Mouse (Mus musculus) cerebellum, adult 2 months (tissue): ENCODE measurements at regions not wholly inside any gene's neighbourhood (a gene's known extent, or its start where the extent isn't known, plus 50 kb on each side); places are given as distances from the start of the nearest gene placed in this dataset.
A peak's percentile ranks its signal among the peaks of the same experiment; 100 is the strongest.
"Not testable (repeated sequence)": the region's sequence is repeated elsewhere in the genome, so short reads cannot be mapped to it uniquely, and the experiment has no call there.

Source experiments
- DNase-seq, 2 experiments: peaks; one replicate each; pipeline ENCODE4 v3.0.0; 2021
- H3K27ac ChIP-seq: fragments of 200-500 bp; 2 replicates; pipeline ENCODE4 v1.5.1; 2012; ENCODE audit warnings: low read length, control low read depth, inconsistent platforms; ENCODE audit not compliant: insufficient read depth
- H3K27me3 ChIP-seq: fragments of 200-500 bp; 2 replicates; pipeline ENCODE4 v1.6.1; 2012; ENCODE audit warnings: inconsistent platforms, mild to moderate bottlenecking, low read length, moderate library complexity; ENCODE audit not compliant: control insufficient read depth, insufficient read depth
- H3K4me1 ChIP-seq: fragments of 200-500 bp; 2 replicates; pipeline ENCODE4 v1.6.1; 2011; ENCODE audit warnings: low read length; ENCODE audit not compliant: control insufficient read depth, insufficient read depth
- H3K4me3 ChIP-seq: fragments of 200-500 bp; replicated peaks from 2 replicates; pipeline ENCODE3; 2011; ENCODE audit warnings: mild to moderate bottlenecking, low read depth, low read length, control low read depth; ENCODE audit not compliant: insufficient read depth
- CTCF ChIP-seq: fragments of 200-500 bp; IDR thresholded peaks from 2 replicates; pipeline ENCODE4 v1.5.1; 2011; ENCODE audit warnings: low read depth, mild to moderate bottlenecking, control low read depth, low read length, moderate library complexity, borderline replicate concordance; ENCODE audit not compliant: insufficient read depth
- POLR2A ChIP-seq: fragments of 200-500 bp; IDR thresholded peaks from 2 replicates; pipeline ENCODE4 v1.6.1; 2011; ENCODE audit warnings: low read length, control low read depth, borderline replicate concordance; ENCODE audit not compliant: insufficient read depth
- WGBS: fragments of 180-500 bp; shearing (Covaris S2); methylation state at CpG from one replicate; pipeline ENCODE4 v1.1.7; 2018; 5-methylcytosine and 5-hydroxymethylcytosine counted together

DNA sequence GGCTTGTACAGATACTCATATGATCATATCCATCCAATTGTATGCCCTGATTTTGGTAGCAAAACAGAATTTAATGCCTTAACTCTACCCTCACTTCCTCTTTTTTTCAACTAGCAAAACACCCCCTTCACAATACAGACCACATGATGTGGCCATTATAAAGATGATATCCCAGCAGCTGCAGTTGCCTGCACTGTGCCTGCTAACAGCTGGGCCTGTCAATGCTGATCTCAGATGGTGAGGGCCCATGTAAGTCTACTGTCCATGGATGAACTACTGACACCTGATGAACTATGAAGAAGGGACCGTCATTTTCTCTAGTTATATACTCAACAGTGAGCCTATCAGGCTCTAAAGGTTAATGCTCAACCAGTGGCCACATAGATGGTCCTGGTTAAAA lies 191.8 kb upstream of the Fmr1 start:
- Histone ChIP-seq H3K4me1 (no peaks in the 10 kb centered on the region), H3K27ac (no peak overlapping the region), H3K4me3 (no peak overlapping the region), H3K27me3 (no peaks in the 10 kb centered on the region)
- WGBS, result 90% methylated on average over 1 of the region's 1 CpGs
- TF ChIP-seq POLR2A, result no peak
- no peak for TF ChIP-seq CTCF
- no peak for DNase-seq

DNA sequence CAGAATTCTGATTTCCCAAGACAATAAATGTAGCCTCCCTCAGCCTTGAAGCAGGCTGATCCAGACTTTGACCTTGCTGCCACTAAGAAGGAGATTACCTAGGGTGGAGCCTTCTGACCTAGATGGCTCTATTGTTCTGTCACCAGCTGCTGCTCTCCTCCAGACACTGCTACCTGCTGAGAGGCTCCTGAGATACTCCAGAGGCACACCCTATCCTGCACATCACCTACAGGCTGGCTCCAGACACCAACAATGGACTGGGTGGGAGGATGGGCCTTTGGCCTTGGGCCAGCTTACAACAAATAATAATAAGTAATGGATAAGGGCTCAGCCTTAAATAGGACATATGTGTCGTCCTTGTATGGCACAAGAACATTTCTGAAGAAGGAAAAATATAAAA lies 186.3 kb upstream of the Fmr1 start:
- 54% methylated on average over 1 of the region's 1 CpGs for WGBS

DNA sequence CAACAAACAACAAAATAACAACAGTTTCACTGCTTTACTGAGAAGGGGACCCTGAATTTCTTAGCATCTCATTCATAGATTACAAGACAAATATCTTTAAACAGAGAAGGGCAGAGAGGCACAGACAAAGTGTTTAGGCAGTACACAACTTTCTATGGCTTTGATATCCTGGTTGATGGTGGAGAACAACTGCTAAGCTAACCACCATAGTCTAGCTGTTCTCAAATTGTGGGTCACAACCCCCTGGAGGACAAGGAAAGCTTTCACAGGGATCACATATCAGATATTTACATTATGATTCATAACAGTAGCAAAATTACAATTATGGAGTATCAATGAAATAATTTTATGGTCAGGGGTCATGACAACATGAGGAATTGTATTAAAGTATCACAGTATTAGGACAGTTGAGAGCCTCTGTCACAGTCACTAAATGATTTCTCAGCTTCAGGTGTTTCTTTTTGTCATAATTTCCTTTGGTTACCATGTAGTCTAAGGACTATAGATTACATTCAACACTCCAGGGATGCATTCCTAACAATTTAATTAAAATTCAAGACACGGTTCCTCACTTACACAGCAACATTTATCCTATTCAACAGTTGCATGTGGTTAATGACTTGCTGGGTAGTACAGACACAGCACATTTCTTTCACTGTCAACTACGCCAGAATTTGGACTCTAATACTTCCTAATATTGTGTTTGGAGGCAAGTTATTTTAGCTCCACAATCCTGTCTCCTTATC lies 183.8 kb upstream of the Fmr1 start:
- TF ChIP-seq POLR2A (no peak), CTCF (no peak)

More for the DNA sequence above, 186.3 kb upstream of the Fmr1 start:
- H3K4me1 ChIP-seq, H3K27ac ChIP-seq, H3K27me3 ChIP-seq, DNase-seq, H3K4me3 ChIP-seq: not testable (repeated sequence)

DNA sequence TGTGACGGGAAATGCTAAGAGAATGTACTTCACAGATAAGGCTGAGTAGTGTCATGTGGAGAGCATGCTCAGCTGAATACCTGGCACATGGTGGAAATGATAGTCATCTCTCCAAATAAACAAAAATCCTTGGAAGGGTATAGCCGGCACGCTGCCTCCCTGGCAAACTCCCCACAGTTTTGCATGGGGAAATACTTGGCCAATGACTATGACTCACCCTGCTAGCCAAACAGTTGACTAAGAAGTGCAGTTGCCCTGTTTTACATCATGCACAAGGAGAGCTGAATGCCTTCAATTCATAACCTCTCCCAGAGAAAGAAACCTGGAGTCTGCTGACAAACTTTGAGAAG lies 183.2 kb upstream of the Fmr1 start:
- TF ChIP-seq CTCF, result no peak
- no peak for TF ChIP-seq POLR2A
- DNase-seq, result peak; percentile 73 to 88
- Histone ChIP-seq H3K4me3 (no peak overlapping the region), H3K4me1 (no peaks in the 10 kb centered on the region; the same call in 1 of the 2 replicates), H3K27me3 (no peaks in the 10 kb centered on the region), H3K27ac (no peak overlapping the region)
- WGBS, result 8% methylated on average over 3 of the region's 3 CpGs

More for the DNA sequence above, 183.8 kb upstream of the Fmr1 start:
- Histone ChIP-seq H3K27me3 (no peaks in the 10 kb centered on the region), H3K4me3 (no peak overlapping the region), H3K4me1 (no peaks in the 10 kb centered on the region; the same call in 1 of the 2 replicates), H3K27ac (no peak overlapping the region)
- DNase-seq, result no peak
- 15% methylated on average over 2 of the region's 2 CpGs for whole genome bisulfite sequencing

DNA sequence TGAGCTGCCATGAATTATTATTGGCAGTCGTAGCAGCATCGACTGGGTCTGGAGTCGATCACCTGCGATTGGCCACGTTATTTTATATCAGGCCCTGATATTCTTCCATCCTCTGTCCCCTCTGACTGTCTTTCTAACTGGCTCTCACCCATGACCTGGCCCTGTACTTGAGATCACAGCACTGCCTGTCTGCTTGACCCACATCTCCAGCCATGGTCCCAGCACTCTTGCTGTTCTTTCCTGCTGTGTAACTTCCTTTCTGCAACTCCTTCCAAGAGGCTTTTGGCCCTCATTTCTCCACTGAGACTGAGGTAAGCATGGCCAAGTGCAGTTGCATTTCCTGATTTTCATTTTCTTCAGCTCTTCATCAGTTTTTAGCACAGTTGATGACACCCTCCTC lies 182.6 kb upstream of the Fmr1 start:
- 20% methylated on average over 5 of the region's 5 CpGs for WGBS

DNA sequence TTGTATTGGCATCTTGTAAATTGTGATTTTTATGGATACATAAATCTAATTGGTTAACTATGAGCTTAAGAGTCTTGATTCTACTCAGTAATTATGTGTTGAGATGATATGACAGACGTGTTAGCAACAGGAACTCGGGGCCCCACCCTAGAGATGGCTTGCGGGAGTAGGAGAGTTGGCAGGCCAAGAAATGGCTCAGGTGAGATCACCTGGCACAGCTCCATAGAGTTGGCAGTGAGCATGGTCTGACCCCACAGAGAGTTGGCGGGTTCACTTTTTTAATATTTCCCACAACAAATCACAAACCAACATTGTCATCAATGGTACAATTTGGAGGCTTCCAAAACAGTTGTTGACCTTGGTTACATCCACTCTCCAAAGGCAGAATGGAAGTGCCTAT lies 180.5 kb upstream of the Fmr1 start:
- no peaks in the 10 kb centered on the region for H3K27me3 ChIP-seq
- H3K4me1 ChIP-seq, result no peaks in the 10 kb centered on the region; the same call in 1 of the 2 replicates
- H3K4me3 ChIP-seq, result no peak overlapping the region
- TF ChIP-seq POLR2A (no peak), CTCF (no peak)
- WGBS, result 17% methylated on average over 4 of the region's 4 CpGs
- H3K27ac ChIP-seq, result no peak overlapping the region
- DNase-seq, result peak; percentile 10 to 63

More for the DNA sequence above, 182.6 kb upstream of the Fmr1 start:
- Histone ChIP-seq H3K27ac (peak overlapping the region; percentile 50; the same call in 1 of the 2 replicates), H3K4me1 (no peaks in the 10 kb centered on the region; the same call in 1 of the 2 replicates), H3K27me3 (no peaks in the 10 kb centered on the region), H3K4me3 (no peak overlapping the region)
- TF ChIP-seq CTCF (no peak), POLR2A (no peak)
- peak; percentile 22 to 74 for DNase-seq

DNA sequence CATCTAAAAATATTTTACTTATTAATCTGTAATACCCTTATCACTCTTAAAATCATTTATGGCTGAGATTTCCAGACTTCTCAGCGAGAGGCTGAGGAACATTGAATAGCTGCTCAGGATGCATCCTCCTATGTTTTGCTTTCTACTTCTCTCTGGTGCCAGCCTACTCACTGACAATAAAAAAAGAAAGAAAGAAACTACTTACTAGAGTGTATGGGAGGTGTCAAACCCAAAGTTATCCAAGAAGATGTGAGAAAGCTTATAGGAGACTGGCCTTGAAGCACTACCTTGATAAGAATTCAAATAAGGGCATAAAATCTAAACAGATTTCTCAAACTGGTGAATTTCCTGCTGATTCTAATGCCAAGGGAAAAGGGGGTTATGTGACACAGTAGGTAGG lies 175.4 kb upstream of the Fmr1 start:
- H3K27ac ChIP-seq, result no peak overlapping the region
- TF ChIP-seq CTCF (no peak), POLR2A (no peak)
- WGBS, result 83% methylated on average over 1 of the region's 1 CpGs
- no peak overlapping the region for H3K4me3 ChIP-seq
- H3K27me3 ChIP-seq, result no peaks in the 10 kb centered on the region
- no peaks in the 10 kb centered on the region for H3K4me1 ChIP-seq
- no peak for DNase-seq

DNA sequence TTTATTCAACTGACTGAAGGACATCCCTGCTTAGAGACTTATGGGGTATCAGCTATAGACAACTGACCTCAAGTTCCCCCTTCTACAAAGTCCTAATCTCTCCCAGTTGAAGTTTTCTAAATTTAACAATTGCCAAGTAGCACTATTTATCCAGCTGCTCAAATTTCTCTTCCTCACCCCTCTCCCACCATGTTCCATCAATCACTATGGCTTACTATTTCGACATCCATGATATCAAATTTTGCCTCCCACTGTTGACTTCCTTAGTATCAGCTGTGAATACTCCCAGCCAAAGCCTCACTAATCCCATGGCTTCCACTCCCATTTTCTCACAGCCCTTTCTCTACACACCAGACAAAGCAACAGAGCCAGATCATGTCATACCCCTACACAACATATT lies 170.7 kb upstream of the Fmr1 start:
- no peak overlapping the region for H3K27ac ChIP-seq
- no peak overlapping the region for H3K4me3 ChIP-seq
- H3K27me3 ChIP-seq, result no peaks in the 10 kb centered on the region
- no peak for DNase-seq
- H3K4me1 ChIP-seq, result no peaks in the 10 kb centered on the region
- no peak for TF ChIP-seq CTCF
- WGBS, result 29% methylated on average over 1 of the region's 1 CpGs
